Mouse (Mus musculus) adipocyte (in vitro differentiated cells): ENCODE measurements around the gene 9130019O22Rik.

Experiments used
- DNase-seq: peaks from one replicate; pipeline ENCODE4 v3.0.0-alpha.2; 2016; ENCODE audit warnings: low spot score

9130019O22Rik gene

GRCm38 (mm10) chr7:127341356-127341755, 45.6 kb downstream of the 9130019O22Rik start:
- DNase-seq: no peak

- no peak for DNase-seq
Observed at GRCm38 (mm10) chr7:127337636-127338035, 49.3 kb downstream of the 9130019O22Rik start.

GRCm38 (mm10) chr7:127335604-127336003, 51.4 kb downstream of the 9130019O22Rik start:
- no peak for DNase-seq

GRCm38 (mm10) chr7:127333240-127333639, 53.7 kb downstream of the 9130019O22Rik start:
- DNase-seq: no peak
